Mouse (Mus musculus) intestine, postnatal 0 days (tissue): ENCODE results near the gene Zdhhc12. TPM values are rescaled to one million over a fixed set of nuclear protein-coding genes. Genes with fewer than 3 reads are reported as not detected.

Experiments used
- ATAC-seq: fragments of 200-750 bp; cut with Nextera tagmentation; 2 replicates; pipeline ENCODE4 v1.8.0; 2017; ENCODE audit warnings: mild to moderate bottlenecking, moderate TSS enrichment, moderate library complexity
- H3K27ac ChIP-seq: fragments of 300-500 bp; sonication (generic); 2 replicates; pipeline ENCODE4 v1.5.1; 2014; ENCODE audit warnings: mild to moderate bottlenecking, low read depth, low read length, moderate library complexity
- H3K27me3 ChIP-seq: fragments of 300-500 bp; sonication (generic); replicated peaks from 2 replicates; pipeline ENCODE4 v1.6.1; 2014; ENCODE audit warnings: low read length, mixed read lengths; ENCODE audit not compliant: control insufficient read depth, insufficient read depth
- H3K36me3 ChIP-seq: fragments of 300-500 bp; sonication (generic); 2 replicates; pipeline ENCODE4 v1.6.1; 2014; ENCODE audit warnings: mild to moderate bottlenecking, moderate library complexity; ENCODE audit not compliant: control insufficient read depth, insufficient read depth
- H3K4me1 ChIP-seq: fragments of 300-500 bp; sonication (generic); replicated peaks from 2 replicates; pipeline ENCODE4 v1.6.1; 2014; ENCODE audit warnings: antibody characterized with exemption, low read length, mixed read lengths; ENCODE audit not compliant: control insufficient read depth, insufficient read depth
- H3K4me2 ChIP-seq: fragments of 300-500 bp; sonication (generic); replicated peaks from 2 replicates; pipeline ENCODE4 v1.6.1; 2014; ENCODE audit warnings: low read depth, mild to moderate bottlenecking, moderate library complexity
- H3K4me3 ChIP-seq: fragments of 300-500 bp; sonication (generic); 2 replicates; pipeline ENCODE4 v1.5.1; 2014; ENCODE audit warnings: low read depth, low read length
- H3K9ac ChIP-seq: fragments of 300-500 bp; sonication (generic); 2 replicates; pipeline ENCODE4 v1.6.1; 2014; ENCODE audit warnings: mild to moderate bottlenecking, low read depth, low read length
- H3K9me3 ChIP-seq: fragments of 300-500 bp; sonication (generic); 2 replicates; pipeline ENCODE4 v1.6.1; 2016; ENCODE audit warnings: mixed run types; ENCODE audit not compliant: control insufficient read depth
- CTCF ChIP-seq: sonication (generic); IDR thresholded peaks from 2 replicates; pipeline ENCODE4 v1.5.1; 2016; ENCODE audit warnings: low read depth, mild to moderate bottlenecking, control low read depth, antibody characterized with exemption, moderate library complexity
- WGBS: fragments of 180-500 bp; shearing (Covaris S2); extraction: QIAGEN DNeasy Blood & Tissue Kit; methylation state at CpG from one replicate; pipeline ENCODE4 v1.1.7; 2014; 5-methylcytosine and 5-hydroxymethylcytosine counted together
- polyA plus RNA-seq: library from polyadenylated mRNA; unstranded; fragments of >200 nt; fragmentation: Nextera tagmentation; extraction: Ambion mirVana; gene quantifications from 2 replicates; pipeline ENCODE4 v1.2.1, GENCODE M21; 2015

Zdhhc12 gene
- polyA plus RNA-seq, 1 experiment from 2014 or later = 91.3 TPM

GRCm38 (mm10) chr2:30106364-30106763 is 12.9 kb upstream of the Zdhhc12 start:
- no peak; the same call in 1 of the 2 replicates for ATAC-seq
- H3K36me3 ChIP-seq = peaks cover 54% of the 10 kb centered on the region
- no peak overlapping the region for H3K9ac ChIP-seq

GRCm38 (mm10) chr2:30100214-30100613 is 6.8 kb upstream of the Zdhhc12 start:
- Histone ChIP-seq H3K27me3 (no peaks in the 10 kb centered on the region), H3K9me3 (no peaks in the 10 kb centered on the region), H3K4me3 (no peak overlapping the region), H3K4me2 (no peak overlapping the region), H3K9ac (no peak overlapping the region), H3K4me1 (no peaks in the 10 kb centered on the region), H3K36me3 (peaks cover 54% of the 10 kb centered on the region), H3K27ac (no peak overlapping the region)
- ATAC-seq = peak; percentile 22; the same call in 1 of the 2 replicates
- 44% methylated on average over 4 of the region's 4 CpGs for WGBS
- peak; percentile 50 for TF ChIP-seq CTCF

More at GRCm38 (mm10) chr2:30106364-30106763, 12.9 kb upstream of the Zdhhc12 start:
- H3K27ac ChIP-seq = no peak overlapping the region
- H3K4me2 ChIP-seq = no peak overlapping the region
- peak; percentile 86 for TF ChIP-seq CTCF
- H3K4me1 ChIP-seq = no peaks in the 10 kb centered on the region
- H3K27me3 ChIP-seq = no peaks in the 10 kb centered on the region
- H3K4me3 ChIP-seq = no peak overlapping the region
- no peaks in the 10 kb centered on the region for H3K9me3 ChIP-seq

- TF ChIP-seq CTCF = peak; percentile 81
- H3K9me3 ChIP-seq = no peaks in the 10 kb centered on the region
- H3K27me3 ChIP-seq = no peaks in the 10 kb centered on the region
- no peak overlapping the region for H3K27ac ChIP-seq
- no peak for ATAC-seq
- WGBS = 71% methylated on average over 2 of the region's 2 CpGs
- no peak overlapping the region for H3K4me3 ChIP-seq
- peaks cover 35% of the 10 kb centered on the region for H3K36me3 ChIP-seq
- no peak overlapping the region for H3K4me2 ChIP-seq
- no peak overlapping the region for H3K9ac ChIP-seq
- H3K4me1 ChIP-seq = peaks cover 4% of the 10 kb centered on the region; the same call in 1 of the 2 replicates
These were observed 2.6 kb upstream of the Zdhhc12 start for GRCm38 (mm10) chr2:30095882-30096527.

GRCm38 (mm10) chr2:30094208-30094588 is 750 bp upstream of the Zdhhc12 start:
- H3K27ac ChIP-seq = peak overlapping the region; percentile 60; the same call in 1 of the 2 replicates
- no peak for TF ChIP-seq CTCF
- H3K9me3 ChIP-seq = no peaks in the 10 kb centered on the region
- no peaks in the 10 kb centered on the region for H3K27me3 ChIP-seq
- WGBS = under 1% methylated on average over 13 of the region's 13 CpGs
- H3K4me3 ChIP-seq = peak overlapping the region; percentile 85
- peak overlapping the region; percentile 45 for H3K9ac ChIP-seq
- H3K36me3 ChIP-seq = peaks cover 43% of the 10 kb centered on the region
- no peak for ATAC-seq
- H3K4me1 ChIP-seq = peaks cover 4% of the 10 kb centered on the region; the same call in 1 of the 2 replicates
- peak overlapping the region; percentile 88 for H3K4me2 ChIP-seq

- H3K27ac ChIP-seq = no peak overlapping the region
- peaks cover 30% of the 10 kb centered on the region for H3K36me3 ChIP-seq
- H3K9ac ChIP-seq = peak overlapping the region; percentile 72; the same call in 1 of the 2 replicates
- peak overlapping the region; percentile 88 for H3K4me2 ChIP-seq
- H3K4me3 ChIP-seq = peak overlapping the region; percentile 85
- TF ChIP-seq CTCF = no peak
- ATAC-seq = no peak
- H3K4me1 ChIP-seq = peaks cover 4% of the 10 kb centered on the region; the same call in 1 of the 2 replicates
- no peaks in the 10 kb centered on the region for H3K9me3 ChIP-seq
- H3K27me3 ChIP-seq = no peaks in the 10 kb centered on the region
- WGBS = 42% methylated on average over 6 of the region's 6 CpGs
These were observed 1.0 kb downstream of the Zdhhc12 start for GRCm38 (mm10) chr2:30092280-30092918.

GRCm38 (mm10) chr2:30091521-30091920 is 1.9 kb downstream of the Zdhhc12 start:
- Histone ChIP-seq H3K36me3 (peaks cover 29% of the 10 kb centered on the region), H3K27me3 (no peaks in the 10 kb centered on the region), H3K9me3 (no peaks in the 10 kb centered on the region), H3K9ac (no peak overlapping the region), H3K4me1 (peaks cover 4% of the 10 kb centered on the region; the same call in 1 of the 2 replicates), H3K4me2 (no peak overlapping the region), H3K4me3 (no peak overlapping the region), H3K27ac (no peak overlapping the region)
- no peak for ATAC-seq
- WGBS = 94% methylated on average over 12 of the region's 12 CpGs
- no peak for TF ChIP-seq CTCF
